Mouse (Mus musculus) liver, postnatal 0 days (tissue): ENCODE data around the gene Dab2.

Source experiments
- CTCF ChIP-seq: sonication (generic); IDR thresholded peaks from 2 replicates; pipeline ENCODE4 v1.5.1; 2016; ENCODE audit warnings: antibody characterized with exemption, low read depth
- EP300 ChIP-seq: IDR thresholded peaks from 2 replicates; pipeline ENCODE4 v1.6.1; 2016; ENCODE audit warnings: antibody characterized with exemption, low read depth, mild to moderate bottlenecking

DNA sequence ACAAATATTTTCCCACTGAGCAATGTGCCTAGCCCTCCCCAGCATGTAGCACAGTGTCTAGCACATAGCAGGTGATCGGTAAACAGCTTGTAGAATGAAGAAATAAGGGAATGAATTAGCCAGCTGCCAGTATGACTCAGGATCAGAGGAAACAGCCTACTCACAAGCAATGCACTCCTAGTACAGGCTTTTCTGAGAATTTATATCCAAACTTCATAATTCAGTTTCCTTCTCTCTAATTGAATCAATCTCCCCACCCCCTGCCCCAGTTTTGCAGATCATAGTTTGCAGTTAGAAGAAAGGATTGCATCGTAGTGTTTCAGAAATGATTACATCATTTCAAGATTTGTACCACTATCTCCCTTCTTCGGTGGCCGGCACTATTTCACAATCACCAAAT is 26.4 kb downstream of the Dab2 start:
- no peak for TF ChIP-seq EP300
- TF ChIP-seq CTCF: no peak
